Mouse (Mus musculus) bone marrow, adult 2 months (tissue): ENCODE data around the gene Fas.

Source experiments
- CTCF ChIP-seq: fragments of 200-500 bp; IDR thresholded peaks from 2 replicates; pipeline ENCODE4 v1.5.1; 2011; ENCODE audit warnings: low read length, control low read depth; ENCODE audit not compliant: control insufficient read depth, insufficient read depth
- POLR2A ChIP-seq: fragments of 200-500 bp; IDR thresholded peaks from 2 replicates; pipeline ENCODE4 v1.6.1; 2011; ENCODE audit warnings: low read depth, mild to moderate bottlenecking, control low read depth, low read length, borderline replicate concordance; ENCODE audit not compliant: control insufficient read depth

DNA sequence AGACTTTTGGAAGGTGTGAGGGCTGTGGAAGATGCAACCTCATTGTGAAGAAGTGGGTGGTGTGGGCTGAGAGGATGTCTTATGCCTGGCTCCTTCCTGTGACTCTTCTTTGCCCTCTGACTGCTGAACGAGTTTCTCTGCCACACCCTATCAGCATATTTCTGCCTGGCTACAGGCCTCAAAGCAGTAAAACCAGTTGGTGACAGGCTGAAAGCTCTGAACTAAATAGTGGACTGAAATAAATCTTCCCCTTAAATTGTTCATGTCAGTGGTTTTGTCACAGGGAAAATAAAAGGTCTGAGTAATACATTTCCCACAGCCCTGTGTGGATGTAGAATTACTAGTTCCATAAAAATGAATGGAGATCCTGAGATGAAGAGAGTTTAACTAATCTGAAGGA, 79.1 kb downstream of the Fas start:
- no peak for TF ChIP-seq POLR2A
- TF ChIP-seq CTCF: no peak
